Mouse (Mus musculus) MEL (cell line): ENCODE results near the gene Pipox.

ENCODE experiments used
- CTCF ChIP-seq, 3 experiments: IDR thresholded peaks in 2 of 3; conservative IDR thresholded peaks in 1 of 3; 2 replicates each; pipeline ENCODE4 v1.5.1; 2011 to 2012; ENCODE audit warnings: low read length in 3 of 3, low read depth in 2 of 3, mild to moderate bottlenecking in 2 of 3, improper control_type of control experiment in 1 of 3, inconsistent platforms in 1 of 3, mixed read lengths in 1 of 3, moderate library complexity in 1 of 3; ENCODE audit not compliant: control insufficient read depth in 1 of 3, insufficient read depth in 1 of 3, poor library complexity in 1 of 3, severe bottlenecking in 1 of 3
- ZNF384 ChIP-seq: IDR thresholded peaks from 2 replicates; pipeline ENCODE4 v1.6.1; 2012; ENCODE audit warnings: low read depth, mild to moderate bottlenecking, inconsistent platforms, low read length, improper control_type of control experiment

GRCm38 (mm10) chr11:77937649-77938410, 43.9 kb upstream of the Pipox start:
- TF ChIP-seq CTCF (IDR thresholded peaks at IDR 0.05 in 2 of 3, conservative IDR thresholded peaks at IDR 0.05 in 1 of 3; ENCODE audit: control insufficient read depth in 1 of 3, insufficient read depth in 1 of 3, low read depth in 2 of 3, low read length in 3 of 3, poor library complexity in 1 of 3, severe bottlenecking in 1 of 3): no peak
- no peak for TF ChIP-seq ZNF384
